Mouse (Mus musculus) embryonic facial prominence, embryonic 12.5 days (tissue): ENCODE data around the gene Zcchc2. TPM values are rescaled to one million over a fixed set of nuclear protein-coding genes. Genes with fewer than 3 reads are reported as not detected.
A peak's percentile ranks its signal among the peaks of the same experiment; 100 is the strongest.

Source experiments
- ATAC-seq: fragments of 200-750 bp; cut with Nextera tagmentation; 2 replicates; pipeline ENCODE4 v1.8.0; 2017; ENCODE audit not compliant: insufficient number of reproducible peaks, insufficient read depth, low FRiP score, low TSS enrichment
- H3K27ac ChIP-seq: fragments of 300-500 bp; sonication (generic); 2 replicates; pipeline ENCODE4 v1.5.1; 2016; ENCODE audit warnings: mild to moderate bottlenecking
- H3K27me3 ChIP-seq: fragments of 300-500 bp; sonication (generic); 2 replicates; pipeline ENCODE4 v1.6.1; 2016; ENCODE audit warnings: mild to moderate bottlenecking, moderate library complexity
- H3K36me3 ChIP-seq: fragments of 300-500 bp; sonication (generic); 2 replicates; pipeline ENCODE4 v1.6.1; 2016; ENCODE audit warnings: mild to moderate bottlenecking
- H3K4me1 ChIP-seq: fragments of 300-500 bp; sonication (generic); 2 replicates; pipeline ENCODE4 v1.6.1; 2016
- H3K4me2 ChIP-seq: fragments of 300-500 bp; sonication (generic); replicated peaks from 2 replicates; pipeline ENCODE4 v1.6.1; 2016; ENCODE audit warnings: mild to moderate bottlenecking, moderate library complexity
- H3K4me3 ChIP-seq: fragments of 300-500 bp; sonication (generic); 2 replicates; pipeline ENCODE4 v1.5.1; 2016; ENCODE audit warnings: mild to moderate bottlenecking
- H3K9ac ChIP-seq: fragments of 300-500 bp; sonication (generic); 2 replicates; pipeline ENCODE4 v1.6.1; 2016; ENCODE audit warnings: mild to moderate bottlenecking, moderate library complexity
- H3K9me3 ChIP-seq: fragments of 300-500 bp; sonication (generic); 2 replicates; pipeline ENCODE4 v1.6.1; 2016; ENCODE audit warnings: mild to moderate bottlenecking, moderate library complexity
- WGBS: fragments of 180-500 bp; shearing (Covaris S2); methylation state at CpG from one replicate; pipeline ENCODE4 v1.1.7; 2016; 5-methylcytosine and 5-hydroxymethylcytosine counted together
- polyA plus RNA-seq: library from polyadenylated mRNA; unstranded; fragments of >200 nt; fragmentation: Nextera tagmentation; extraction: Ambion mirVana; gene quantifications from 2 replicates; pipeline ENCODE4 v1.2.1, GENCODE M21; 2016

The Zcchc2 gene
- polyA plus RNA-seq, 1 experiment from 2014 or later, result 2.3 TPM

DNA sequence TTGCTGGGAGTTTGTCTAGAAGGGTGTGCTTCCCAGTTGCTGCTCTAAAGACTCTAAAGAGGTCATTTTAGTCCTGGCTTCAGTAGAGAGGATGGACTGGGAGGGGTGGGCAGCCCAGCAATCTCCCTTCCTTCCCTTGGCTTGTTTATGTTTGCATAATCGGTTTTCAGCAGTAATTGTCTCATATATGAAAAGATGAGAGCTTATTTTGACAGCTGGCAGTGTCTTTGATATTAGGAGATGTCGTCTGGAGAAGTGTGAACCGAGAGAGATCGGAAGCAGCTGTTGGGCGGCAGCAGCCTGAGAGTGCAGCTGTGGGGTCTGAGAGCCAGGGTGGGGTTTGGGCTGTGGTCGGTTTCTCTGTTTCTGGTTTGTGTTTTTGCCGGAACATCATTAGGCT lies 75.5 kb downstream of the Zcchc2 start:
- H3K4me1 ChIP-seq, result peaks cover 6% of the 10 kb centered on the region; the same call in 1 of the 2 replicates
- H3K36me3 ChIP-seq, result no peaks in the 10 kb centered on the region
- H3K27me3 ChIP-seq, result no peaks in the 10 kb centered on the region
- no peak for ATAC-seq
- no peak overlapping the region for H3K27ac ChIP-seq
- no peaks in the 10 kb centered on the region for H3K9me3 ChIP-seq
- WGBS, result 26% methylated on average over 7 of the region's 7 CpGs
- no peak overlapping the region for H3K4me3 ChIP-seq
- H3K4me2 ChIP-seq, result no peak overlapping the region
- H3K9ac ChIP-seq, result no peak overlapping the region

DNA sequence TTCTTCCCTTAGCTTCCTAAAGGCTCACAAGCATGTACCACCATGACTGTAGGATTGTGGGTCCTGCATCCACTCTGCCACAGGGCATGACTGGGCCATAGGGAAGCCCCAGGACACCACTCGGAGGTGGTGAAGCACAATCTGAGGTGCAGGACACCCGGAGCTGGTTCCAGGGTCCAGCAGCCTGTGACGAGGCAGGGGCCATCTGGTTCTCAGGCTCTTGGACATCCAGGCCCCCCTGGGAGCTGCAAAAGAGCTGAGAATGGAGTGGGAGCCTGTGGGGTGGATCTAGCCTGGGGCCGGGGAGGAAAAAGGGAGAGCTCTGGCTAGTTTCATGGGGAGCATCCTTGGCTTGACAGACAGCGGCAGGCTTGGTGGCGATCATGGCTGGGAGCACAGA lies 77.1 kb downstream of the Zcchc2 start:
- no peaks in the 10 kb centered on the region for H3K9me3 ChIP-seq
- no peak overlapping the region for H3K9ac ChIP-seq
- H3K27me3 ChIP-seq, result no peaks in the 10 kb centered on the region
- H3K4me2 ChIP-seq, result no peak overlapping the region
- no peak overlapping the region for H3K27ac ChIP-seq
- peaks cover 14% of the 10 kb centered on the region for H3K4me1 ChIP-seq
- WGBS, result 84% methylated on average over 6 of the region's 6 CpGs
- H3K4me3 ChIP-seq, result no peak overlapping the region
- ATAC-seq, result no peak
- no peaks in the 10 kb centered on the region for H3K36me3 ChIP-seq

DNA sequence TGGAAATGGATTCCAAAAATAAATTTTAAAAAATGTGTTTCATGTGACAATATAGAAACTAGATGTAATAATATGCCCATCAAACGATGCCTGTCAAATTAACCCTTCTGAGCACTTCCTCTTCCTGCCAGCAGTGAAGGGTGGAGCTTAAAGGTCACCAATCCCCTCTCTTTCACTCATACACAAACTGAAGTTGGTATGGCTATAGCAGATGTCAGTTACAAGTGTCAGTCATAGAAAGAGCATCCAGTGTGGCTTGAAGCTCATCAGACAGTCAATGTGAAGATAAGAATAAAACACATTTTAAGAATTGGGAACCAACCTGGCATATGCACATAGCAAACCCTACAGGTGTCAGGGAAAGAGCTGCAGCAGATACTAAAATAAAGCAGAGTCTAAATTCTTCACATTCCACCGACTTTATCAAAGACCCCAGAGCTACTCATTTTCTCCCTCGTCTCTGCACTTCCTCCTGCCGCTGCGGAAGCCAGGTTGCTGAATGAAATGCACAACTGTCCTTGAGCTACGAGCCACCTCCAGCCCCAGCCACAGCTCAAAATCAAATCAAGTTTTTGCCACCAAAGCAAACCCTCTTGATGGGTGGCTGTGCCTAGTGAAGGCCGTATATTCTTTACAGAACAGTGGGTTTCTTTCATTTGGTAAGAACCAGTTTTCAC lies 79.8 kb downstream of the Zcchc2 start:
- no peak overlapping the region for H3K9ac ChIP-seq
- ATAC-seq, result no peak
- 57% methylated on average over 7 of the region's 7 CpGs for WGBS
- no peak overlapping the region for H3K4me3 ChIP-seq
- no peaks in the 10 kb centered on the region for H3K36me3 ChIP-seq
- peaks cover 14% of the 10 kb centered on the region for H3K4me1 ChIP-seq
- no peak overlapping the region for H3K4me2 ChIP-seq
- no peaks in the 10 kb centered on the region; the same call in 1 of the 2 replicates for H3K27me3 ChIP-seq
- H3K27ac ChIP-seq, result no peak overlapping the region
- no peaks in the 10 kb centered on the region for H3K9me3 ChIP-seq

DNA sequence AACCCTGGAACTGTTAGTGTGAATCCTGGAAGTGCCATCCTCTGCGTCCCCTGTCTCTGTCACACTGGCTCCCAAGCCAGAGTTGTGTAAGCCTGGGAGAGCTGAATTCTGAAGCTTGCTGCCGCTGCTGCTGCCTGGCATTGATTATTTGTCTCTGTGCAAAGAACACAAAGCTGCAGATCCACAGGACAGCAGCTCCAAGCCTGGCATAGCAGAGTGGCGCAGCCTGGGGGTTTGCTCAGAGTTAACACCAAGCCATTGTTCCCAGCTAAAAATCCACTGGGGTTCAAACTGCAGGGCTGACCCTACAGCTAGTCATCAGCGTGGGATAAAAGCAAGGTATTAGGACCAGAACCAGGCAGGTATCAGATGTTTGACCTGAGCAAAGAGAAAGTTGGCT lies 80.6 kb downstream of the Zcchc2 start:
- Histone ChIP-seq H3K4me3 (no peak overlapping the region), H3K9ac (no peak overlapping the region), H3K27me3 (no peaks in the 10 kb centered on the region; the same call in 1 of the 2 replicates), H3K27ac (no peak overlapping the region), H3K4me1 (peaks cover 10% of the 10 kb centered on the region), H3K9me3 (no peaks in the 10 kb centered on the region), H3K36me3 (no peaks in the 10 kb centered on the region), H3K4me2 (no peak overlapping the region)
- ATAC-seq, result 0 out of 2 replicates have a peak, but pooled peaks have one; percentile 10
- WGBS, result 54% methylated on average over 4 of the region's 4 CpGs

DNA sequence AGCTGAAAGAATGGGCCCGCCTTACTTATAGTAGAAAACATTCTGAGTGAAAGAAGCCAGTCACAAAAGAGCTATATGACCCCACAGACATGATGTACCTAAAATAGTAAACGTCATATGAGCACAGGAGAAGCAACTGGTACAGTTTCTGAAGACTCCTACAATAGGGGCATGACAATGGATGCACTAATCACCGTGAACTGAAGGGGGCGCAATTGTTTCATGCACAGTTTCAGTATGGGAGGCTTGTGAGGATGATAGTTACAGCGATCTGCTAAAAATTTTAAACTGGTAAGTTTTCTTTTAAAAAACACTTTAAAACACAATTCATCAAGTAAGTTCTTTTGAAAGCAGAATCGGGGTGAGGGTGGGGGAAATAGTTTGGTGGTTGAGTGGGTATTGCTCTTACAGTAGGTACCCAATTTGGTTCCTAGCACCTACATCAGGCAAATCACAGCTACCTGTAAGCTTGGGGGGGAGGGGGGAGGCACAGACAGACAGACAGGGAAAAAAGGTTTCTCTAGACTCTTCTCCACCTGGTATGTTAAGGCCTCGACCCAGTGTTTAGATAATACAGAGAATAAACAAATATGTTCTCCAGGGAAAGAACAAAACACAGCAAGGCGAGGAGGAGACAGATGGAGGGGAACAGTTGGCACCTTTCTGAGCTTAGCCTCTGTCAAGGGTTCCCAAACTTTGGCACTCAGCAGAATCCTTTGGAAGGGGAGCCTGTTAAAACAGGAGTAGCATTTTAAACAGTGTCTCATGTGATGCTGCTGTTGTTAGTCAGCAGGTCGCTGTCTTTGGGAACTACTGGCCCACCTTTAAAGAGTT lies 81.2 kb downstream of the Zcchc2 start:
- Histone ChIP-seq H3K4me1 (peaks cover 9% of the 10 kb centered on the region; the same call in 1 of the 2 replicates), H3K9ac (peak overlapping the region; percentile 13; the same call in 1 of the 2 replicates), H3K27me3 (no peaks in the 10 kb centered on the region; the same call in 1 of the 2 replicates), H3K27ac (no peak overlapping the region), H3K9me3 (no peaks in the 10 kb centered on the region), H3K4me3 (no peak overlapping the region), H3K4me2 (peak overlapping the region; percentile 30), H3K36me3 (no peaks in the 10 kb centered on the region)
- WGBS, result 13% methylated on average over 9 of the region's 9 CpGs
- no peak for ATAC-seq

DNA sequence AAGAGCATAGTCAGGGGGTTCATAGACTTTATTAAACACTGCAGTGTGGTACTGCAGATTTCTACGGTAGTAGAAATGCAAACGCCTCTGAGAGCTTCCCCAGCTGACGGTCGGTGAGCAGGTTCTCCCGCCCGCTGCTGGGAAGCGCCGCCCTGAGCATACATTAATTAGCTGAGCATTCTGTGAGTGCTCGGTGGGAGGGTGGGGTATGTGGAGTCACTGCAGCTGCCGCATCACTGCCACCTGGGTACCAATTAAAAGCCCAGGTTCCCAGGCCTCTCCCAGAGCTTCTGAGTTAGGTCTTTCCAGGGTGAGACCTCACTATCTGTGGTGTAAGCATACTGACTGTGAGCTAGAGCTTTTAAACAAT lies 81.8 kb downstream of the Zcchc2 start:
- WGBS, result 2% methylated on average over 10 of the region's 10 CpGs
- H3K27me3 ChIP-seq, result no peaks in the 10 kb centered on the region; the same call in 1 of the 2 replicates
- ATAC-seq, result peak; percentile 43; the same call in 1 of the 2 replicates
- H3K4me3 ChIP-seq, result no peak overlapping the region
- H3K4me2 ChIP-seq, result peak overlapping the region; percentile 30
- H3K27ac ChIP-seq, result no peak overlapping the region
- peaks cover 9% of the 10 kb centered on the region; the same call in 1 of the 2 replicates for H3K4me1 ChIP-seq
- no peaks in the 10 kb centered on the region for H3K36me3 ChIP-seq
- H3K9ac ChIP-seq, result peak overlapping the region; percentile 13; the same call in 1 of the 2 replicates
- H3K9me3 ChIP-seq, result no peaks in the 10 kb centered on the region

DNA sequence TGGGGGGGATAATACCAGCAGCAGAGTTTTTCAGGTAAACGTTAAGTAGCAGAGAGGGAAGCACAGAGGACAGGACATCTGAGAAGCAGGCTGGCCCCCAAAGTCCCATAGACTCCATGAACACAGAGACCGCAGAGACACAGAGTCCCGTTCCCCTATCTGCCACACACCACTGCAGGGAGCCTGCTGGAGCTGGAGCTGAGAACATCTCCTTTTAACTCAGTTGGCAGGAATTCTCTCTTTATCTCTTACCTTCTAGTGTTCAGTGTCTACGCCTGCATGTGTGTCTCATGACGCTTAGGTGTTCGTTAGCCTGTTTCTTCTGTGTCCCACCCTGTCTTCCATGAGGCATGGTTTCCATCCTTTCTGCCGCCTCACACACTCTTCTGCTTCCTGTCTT lies 83.0 kb downstream of the Zcchc2 start:
- ATAC-seq, result no peak
- Histone ChIP-seq H3K4me3 (no peak overlapping the region), H3K27ac (no peak overlapping the region), H3K27me3 (no peaks in the 10 kb centered on the region; the same call in 1 of the 2 replicates), H3K36me3 (no peaks in the 10 kb centered on the region), H3K4me1 (peaks cover 9% of the 10 kb centered on the region; the same call in 1 of the 2 replicates), H3K9ac (no peak overlapping the region), H3K4me2 (no peak overlapping the region), H3K9me3 (no peaks in the 10 kb centered on the region)
- WGBS, result 81% methylated on average over 7 of the region's 7 CpGs

DNA sequence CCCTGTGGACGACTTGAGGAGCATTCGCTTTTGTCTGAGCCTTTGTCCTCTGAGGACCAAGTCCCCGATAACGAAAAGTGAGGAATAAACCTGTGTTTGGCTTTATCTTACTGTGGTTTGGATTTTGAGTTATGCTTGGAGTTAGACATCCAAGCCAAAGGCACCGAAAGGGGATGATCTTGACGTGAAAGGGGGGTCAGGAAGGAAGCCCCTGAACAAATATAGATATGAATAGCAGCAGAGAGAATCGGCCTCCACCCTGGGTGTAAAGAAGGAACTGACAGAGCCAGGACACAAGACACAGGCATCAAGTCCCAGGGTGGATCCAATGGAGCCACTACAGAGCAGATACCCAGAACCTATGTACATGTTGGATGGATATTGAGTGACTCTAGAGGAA lies 83.9 kb downstream of the Zcchc2 start:
- Histone ChIP-seq H3K4me1 (peaks cover 9% of the 10 kb centered on the region; the same call in 1 of the 2 replicates), H3K9me3 (no peaks in the 10 kb centered on the region), H3K4me2 (no peak overlapping the region), H3K27ac (no peak overlapping the region), H3K36me3 (no peaks in the 10 kb centered on the region), H3K27me3 (no peaks in the 10 kb centered on the region; the same call in 1 of the 2 replicates), H3K4me3 (no peak overlapping the region), H3K9ac (no peak overlapping the region)
- 82% methylated on average over 7 of the region's 7 CpGs for WGBS
- no peak for ATAC-seq

DNA sequence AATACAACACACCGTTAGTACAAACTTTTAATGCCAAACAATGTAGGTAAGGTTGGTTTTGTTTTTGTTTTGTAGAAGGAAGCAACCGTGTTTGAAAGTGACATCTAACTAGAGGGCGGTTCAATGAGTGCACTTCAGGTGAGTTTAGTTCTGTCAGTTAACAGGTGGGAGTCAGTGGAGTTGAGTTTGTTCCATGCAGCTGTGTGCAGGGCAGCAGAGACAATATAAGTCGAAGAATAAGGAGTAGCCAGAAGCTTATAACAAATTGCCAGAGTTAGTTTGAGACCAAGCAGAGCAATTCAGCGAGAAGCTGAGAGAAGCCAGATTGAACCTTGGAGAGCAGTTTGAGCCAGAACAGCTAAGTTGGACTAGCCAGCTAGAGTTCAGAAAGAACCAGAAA lies 84.5 kb downstream of the Zcchc2 start:
- Histone ChIP-seq H3K9me3 (no peaks in the 10 kb centered on the region), H3K4me1 (peaks cover 9% of the 10 kb centered on the region; the same call in 1 of the 2 replicates), H3K36me3 (no peaks in the 10 kb centered on the region), H3K4me3 (no peak overlapping the region), H3K4me2 (no peak overlapping the region), H3K27ac (no peak overlapping the region), H3K9ac (no peak overlapping the region), H3K27me3 (no peaks in the 10 kb centered on the region; the same call in 1 of the 2 replicates)
- ATAC-seq, result no peak
- WGBS, result 87% methylated on average over 5 of the region's 5 CpGs

DNA sequence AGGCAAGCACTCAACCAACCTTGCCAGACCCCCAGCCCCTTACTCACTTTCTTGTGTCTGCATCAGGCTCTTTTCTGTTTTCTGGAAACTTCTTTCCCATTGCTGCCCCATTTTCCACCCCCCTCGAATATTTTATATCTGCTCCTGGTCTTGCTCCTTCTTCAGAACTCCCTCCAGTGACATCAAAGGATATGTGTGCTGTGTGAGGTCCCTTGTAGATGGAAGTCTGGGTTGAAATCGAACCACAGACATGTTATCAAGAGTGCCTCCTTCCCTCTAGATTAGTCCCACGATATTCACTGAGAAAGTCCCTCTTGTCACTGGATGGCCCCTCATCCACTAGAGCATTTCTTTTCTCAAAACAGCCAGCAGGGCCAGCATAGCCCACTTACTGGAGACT lies 86.4 kb downstream of the Zcchc2 start:
- WGBS, result 82% methylated on average over 3 of the region's 3 CpGs
- Histone ChIP-seq H3K36me3 (no peaks in the 10 kb centered on the region), H3K9me3 (no peaks in the 10 kb centered on the region), H3K27me3 (no peaks in the 10 kb centered on the region; the same call in 1 of the 2 replicates), H3K4me2 (no peak overlapping the region), H3K4me3 (no peak overlapping the region), H3K4me1 (peaks cover 6% of the 10 kb centered on the region; the same call in 1 of the 2 replicates), H3K9ac (no peak overlapping the region), H3K27ac (no peak overlapping the region)
- ATAC-seq, result no peak

DNA sequence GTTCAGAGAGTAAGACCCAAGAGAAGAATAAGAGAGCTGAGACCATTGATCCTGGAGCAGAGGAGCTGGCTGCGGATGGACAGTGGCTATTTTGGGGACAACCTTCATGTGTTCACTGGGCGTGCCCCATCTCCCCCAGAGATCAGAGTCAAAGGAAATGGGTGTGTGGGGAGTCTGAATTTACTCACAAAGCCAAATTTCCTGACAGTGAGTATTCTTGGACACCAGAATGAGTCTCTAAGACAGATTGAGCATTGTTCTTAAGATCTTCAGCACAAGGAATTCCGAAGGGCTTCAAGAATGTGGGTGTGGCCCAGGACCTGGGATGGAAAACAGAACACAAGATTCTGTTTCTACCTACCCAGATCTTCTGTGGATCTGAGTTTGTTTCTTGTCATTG lies 87.0 kb downstream of the Zcchc2 start:
- Histone ChIP-seq H3K4me2 (no peak overlapping the region), H3K9me3 (no peaks in the 10 kb centered on the region), H3K36me3 (no peaks in the 10 kb centered on the region), H3K27ac (no peak overlapping the region), H3K4me3 (no peak overlapping the region), H3K4me1 (peaks cover under 1% of the 10 kb centered on the region; the same call in 1 of the 2 replicates), H3K9ac (no peak overlapping the region), H3K27me3 (no peaks in the 10 kb centered on the region; the same call in 1 of the 2 replicates)
- no peak for ATAC-seq
- WGBS, result 74% methylated on average over 3 of the region's 3 CpGs
